Mouse (Mus musculus) urinary bladder, postnatal 10 days (tissue): Measurements from ENCODE around the gene Ptk7.

ENCODE experiments used
- DNase-seq: peaks from one replicate; pipeline ENCODE4 v3.0.0; 2022; ENCODE audit warnings: low spot score

Gene Ptk7

DNA sequence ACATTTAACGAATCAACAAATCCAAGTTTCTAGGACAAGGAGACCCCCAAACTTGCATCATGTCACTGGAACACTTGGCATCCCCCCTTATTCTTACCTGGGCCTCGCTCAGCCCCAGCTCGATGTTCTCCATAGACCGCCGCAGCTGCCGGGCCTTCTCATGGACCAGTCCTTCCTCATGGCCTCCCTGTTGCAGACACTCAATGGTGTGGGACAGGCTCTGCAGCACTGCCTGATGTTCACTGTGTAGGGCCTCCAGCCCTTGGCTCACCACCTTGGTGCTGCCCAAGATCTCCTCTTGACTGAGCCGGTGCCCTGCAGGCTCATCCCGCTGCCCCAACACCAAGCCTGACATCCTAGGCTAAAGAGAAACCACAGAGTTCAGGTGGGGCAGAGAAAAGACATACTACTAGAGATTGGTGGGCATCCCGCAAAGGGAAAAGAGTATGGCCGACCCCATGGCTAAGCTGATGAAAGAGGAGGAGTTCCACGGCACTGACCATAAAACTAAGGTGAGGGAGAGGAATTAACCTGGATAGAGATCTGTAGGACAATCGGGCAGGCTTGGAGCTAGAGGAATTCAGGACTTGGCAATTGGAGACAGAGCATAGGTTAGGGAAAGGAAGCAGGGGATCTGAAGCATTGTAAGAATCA lies 15.0 kb upstream of the Ptk7 start:
- no peak for DNase-seq

- DNase-seq = no peak
These were observed 12.8 kb upstream of the Ptk7 start for GRCm38 (mm10) chr17:46642060-46642459.

DNA sequence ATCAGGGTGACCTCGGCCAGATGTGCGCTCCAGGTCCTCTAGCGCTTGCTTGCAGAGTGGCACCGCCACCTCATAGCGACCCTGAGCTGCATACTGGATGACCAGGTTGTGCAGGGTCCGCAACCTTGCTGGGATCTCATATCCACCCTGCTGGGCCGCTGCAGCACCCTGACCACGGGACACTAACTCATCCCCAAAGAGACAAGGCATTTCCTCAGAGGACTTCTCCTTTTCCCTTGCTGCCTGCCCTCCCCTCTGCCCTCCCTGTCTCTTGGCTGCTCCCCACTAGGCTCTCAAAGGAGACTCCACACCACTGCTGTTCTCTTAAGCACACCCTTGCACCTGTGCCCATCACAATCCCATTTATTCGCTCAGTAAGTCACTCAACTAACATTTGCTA lies 10.6 kb upstream of the Ptk7 start:
- no peak for DNase-seq

DNA sequence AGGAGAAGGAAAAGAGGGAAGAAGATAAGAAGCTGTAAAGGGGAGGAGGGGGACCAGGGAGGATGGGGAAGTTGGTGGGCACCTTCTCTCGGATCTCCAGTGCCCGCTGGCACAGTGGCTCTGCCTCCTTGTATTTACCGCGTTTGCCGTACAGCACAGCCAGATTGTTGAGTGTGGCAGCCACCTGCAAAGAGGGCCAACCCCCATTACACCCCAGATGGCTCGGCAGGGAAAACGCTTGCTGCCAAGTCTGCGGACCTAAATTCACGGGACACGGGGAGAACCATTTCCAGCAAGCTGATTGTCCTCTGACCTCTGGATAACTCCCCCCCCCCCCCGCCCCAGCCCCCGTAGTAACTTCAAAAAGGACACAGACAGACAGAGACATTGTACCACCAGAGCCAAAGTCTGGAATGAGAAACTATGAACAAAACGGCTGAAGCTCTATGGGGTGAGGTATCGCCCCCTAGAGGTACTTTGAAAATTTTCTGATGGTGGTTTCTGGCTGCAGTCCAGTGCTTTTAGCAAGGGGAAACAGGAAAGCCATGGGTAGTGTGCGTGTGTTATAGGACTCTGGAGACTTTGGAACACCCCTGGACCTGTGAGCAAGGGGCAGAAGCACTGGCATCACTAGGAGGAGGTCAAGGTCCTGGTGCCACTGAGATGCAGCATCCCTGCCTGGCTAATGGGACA lies 7.7 kb upstream of the Ptk7 start:
- DNase-seq = no peak

- DNase-seq = no peak
These were observed 559 bp upstream of the Ptk7 start for GRCm38 (mm10) chr17:46629685-46630441.

DNA sequence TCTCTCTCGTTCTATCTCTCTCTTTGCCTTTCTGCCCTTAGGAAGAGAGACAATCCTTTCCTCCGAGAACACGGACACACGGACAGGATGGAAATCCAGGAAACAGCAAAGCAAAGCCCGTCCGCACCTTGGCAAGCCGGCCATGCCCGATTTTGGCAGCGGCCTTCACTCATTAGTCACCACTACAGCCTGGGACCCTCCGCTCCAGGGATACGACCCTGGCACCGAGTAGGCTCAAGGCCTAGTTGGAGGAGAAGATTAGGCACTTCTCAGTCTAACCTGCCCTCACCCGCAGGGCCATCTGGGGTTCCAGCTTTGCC lies 873 bp downstream of the Ptk7 start:
- DNase-seq = no peak

DNA sequence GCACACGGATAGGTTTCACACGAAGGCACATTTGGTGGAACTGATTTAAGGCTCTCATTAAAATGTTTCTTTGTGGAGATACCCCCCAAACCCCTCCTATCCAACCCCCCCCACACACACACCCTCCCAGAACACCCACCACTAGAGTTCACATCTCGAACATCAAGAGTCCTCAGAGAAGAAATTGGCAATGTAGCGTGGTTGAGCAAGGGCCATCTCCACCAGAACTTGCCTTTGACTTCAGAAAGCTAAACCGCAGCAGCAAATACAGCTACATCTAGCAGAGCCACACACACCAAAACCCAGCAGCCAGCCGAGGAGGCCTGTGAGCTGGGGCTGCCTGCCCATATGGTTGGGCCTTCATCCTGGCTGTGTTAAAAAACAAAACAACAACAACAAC lies 1.9 kb downstream of the Ptk7 start:
- no peak for DNase-seq

DNA sequence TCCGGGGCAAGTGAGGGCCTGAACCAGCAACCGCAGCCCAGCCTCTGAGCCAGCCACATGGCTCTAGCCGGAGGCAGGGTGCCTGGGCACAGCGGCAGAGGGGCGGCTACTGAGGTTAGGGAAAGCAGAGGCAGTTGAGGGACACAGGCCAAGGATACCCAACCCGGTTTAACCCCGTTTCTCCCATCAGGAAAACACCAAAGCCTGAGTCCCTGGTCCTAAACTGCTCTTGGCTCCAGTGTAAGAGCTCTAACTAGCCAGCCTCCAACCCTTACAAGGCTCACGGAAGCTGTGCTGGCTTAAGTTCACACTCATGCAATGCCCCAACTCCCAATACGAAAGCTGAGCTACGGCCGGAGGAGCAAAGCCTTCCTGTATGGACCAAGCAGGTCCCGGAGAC lies 4.7 kb downstream of the Ptk7 start:
- no peak for DNase-seq

DNA sequence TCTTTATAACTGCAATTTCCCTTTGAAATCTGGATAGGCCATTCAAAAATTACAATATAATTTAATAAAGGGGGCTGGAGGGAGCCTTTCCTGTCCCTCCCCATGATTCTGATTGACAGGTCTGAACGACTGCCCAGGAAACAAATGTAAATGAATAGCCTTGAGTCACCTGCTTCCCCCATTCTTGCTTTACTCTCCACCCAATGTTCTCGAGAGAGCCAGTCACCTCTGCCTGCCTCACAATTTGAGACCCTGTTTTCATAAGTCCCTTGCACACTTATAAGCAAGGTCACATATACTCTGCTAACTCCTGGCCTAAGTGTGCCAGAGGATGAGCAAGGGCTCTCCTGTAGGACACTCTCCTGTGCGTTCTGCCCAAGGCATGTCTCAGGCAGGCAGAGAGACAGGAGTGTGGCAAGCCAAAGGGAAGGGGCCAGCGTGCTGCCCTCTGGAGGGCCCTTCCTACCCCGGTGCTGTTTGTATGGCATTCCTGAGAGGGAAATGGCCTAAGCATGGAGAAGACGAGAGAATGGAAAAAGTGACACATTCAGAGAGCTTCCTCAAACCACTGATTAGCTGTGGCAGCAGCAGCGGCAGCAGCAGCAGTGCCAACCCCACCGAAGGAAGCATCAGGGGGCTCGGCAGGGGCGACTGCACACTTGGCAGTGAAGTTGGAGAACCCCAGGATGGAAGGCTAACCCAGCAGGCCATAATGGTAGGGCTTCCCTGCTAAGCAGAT lies 5.3 kb downstream of the Ptk7 start:
- no peak for DNase-seq

DNA sequence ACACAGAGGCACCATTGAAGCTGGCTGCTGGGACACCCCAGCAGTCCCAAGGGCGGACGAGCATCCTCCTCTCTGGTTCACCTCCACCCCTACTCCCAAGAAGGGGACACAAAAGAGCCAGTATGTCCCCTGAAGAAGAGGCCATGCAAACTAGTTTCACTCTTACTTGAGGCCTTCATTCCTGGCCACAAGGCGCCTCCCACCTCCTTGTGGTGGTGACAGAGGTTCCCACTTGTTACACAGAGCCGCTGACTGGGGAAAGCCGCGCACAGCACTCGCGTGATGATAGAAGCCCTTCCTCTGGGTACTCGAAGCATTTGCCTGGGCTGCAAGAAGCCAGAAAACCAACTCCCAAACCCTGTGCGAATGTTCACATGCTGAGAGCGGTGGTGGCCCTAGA lies 7.0 kb downstream of the Ptk7 start:
- no peak for DNase-seq

DNA sequence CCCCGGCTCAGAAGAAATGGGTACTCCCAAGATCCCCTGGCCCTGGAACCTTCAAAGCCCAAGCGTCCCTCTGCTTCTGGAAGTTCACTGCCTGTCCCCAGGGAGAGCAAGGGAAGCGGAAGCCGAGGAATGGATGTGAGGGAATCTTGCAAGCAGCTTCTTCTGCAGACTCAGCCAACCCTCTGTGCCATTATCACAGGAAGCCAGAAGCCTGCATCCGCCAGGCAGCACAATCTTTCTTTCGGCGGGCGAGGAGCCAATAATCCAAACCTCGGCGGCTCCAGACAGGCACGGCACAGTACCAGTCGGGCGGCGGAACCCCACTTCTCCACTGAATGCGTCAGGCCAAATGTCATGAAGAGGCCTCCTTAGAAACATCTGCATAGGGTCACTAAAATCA lies 8.0 kb downstream of the Ptk7 start:
- no peak for DNase-seq

- no peak for DNase-seq
These were observed 9.5 kb downstream of the Ptk7 start for GRCm38 (mm10) chr17:46619683-46620357.

GRCm38 (mm10) chr17:46618769-46619682 lies 10.3 kb downstream of the Ptk7 start:
- no peak for DNase-seq

- DNase-seq = no peak
These were observed 10.9 kb downstream of the Ptk7 start for GRCm38 (mm10) chr17:46618394-46618768.

DNA sequence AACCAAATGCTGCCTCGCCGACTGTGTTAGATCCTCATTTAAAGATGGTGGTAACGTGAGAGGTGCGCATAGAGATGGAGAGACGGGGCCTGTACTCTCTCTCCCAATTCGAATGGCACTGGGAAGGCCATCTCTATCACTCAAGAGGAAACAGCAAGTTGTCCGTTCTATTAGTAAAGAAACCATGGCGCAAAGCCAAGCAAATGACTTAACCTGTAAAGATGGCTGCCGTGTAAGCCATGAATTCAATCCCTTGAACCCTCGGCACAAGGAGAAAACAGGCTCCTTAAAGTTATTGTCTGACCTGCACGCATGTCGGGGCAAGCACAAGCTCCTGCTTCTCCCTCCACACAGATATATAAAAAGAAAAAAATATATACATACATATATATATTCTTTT lies 11.5 kb downstream of the Ptk7 start:
- no peak for DNase-seq

- DNase-seq = no peak
These were observed 16.1 kb downstream of the Ptk7 start for GRCm38 (mm10) chr17:46613229-46613628.

DNA sequence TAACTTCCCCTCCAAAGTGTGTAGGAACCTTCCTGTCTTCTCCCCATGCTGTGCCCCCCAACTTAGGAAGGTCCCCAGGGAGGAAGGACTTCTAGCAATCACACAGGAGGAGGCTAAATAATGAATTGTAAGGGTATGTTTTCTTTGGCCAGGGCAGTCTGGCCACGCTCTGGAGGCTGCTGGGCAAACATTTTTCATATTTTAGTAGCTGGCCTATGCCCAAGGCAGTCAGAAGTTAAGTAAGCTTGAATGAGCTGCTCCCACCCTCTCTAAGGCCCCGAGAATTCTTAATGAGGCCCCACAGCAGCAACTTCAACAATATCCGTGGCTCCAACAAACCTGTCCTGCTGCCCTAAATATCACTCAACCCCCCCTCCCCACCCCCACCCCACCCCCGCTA lies 16.5 kb downstream of the Ptk7 start:
- no peak for DNase-seq

GRCm38 (mm10) chr17:46612189-46612588 lies 17.1 kb downstream of the Ptk7 start:
- DNase-seq = no peak

DNA sequence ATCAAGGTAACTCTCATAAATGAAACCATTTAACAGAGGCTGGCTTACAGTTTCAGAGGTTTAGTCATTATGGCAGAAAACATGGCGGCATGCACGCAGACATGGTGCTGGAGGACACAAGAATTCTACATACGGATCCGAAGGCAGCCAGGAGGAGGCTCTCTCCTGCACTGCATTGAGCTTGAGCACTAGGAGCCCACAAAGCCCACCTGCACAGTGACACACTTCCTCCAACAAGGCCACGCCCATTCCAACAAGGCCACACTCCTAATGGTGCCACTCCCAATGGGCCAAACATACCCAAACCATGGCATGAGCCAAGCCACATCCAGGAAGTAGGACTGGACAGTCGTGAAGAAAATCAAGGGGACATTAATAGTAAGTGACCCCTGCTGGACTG lies 18.0 kb downstream of the Ptk7 start:
- no peak for DNase-seq

- no peak for DNase-seq
These were observed 19.4 kb downstream of the Ptk7 start for GRCm38 (mm10) chr17:46609721-46610514.
